Comparison of ENCODE assay signal across 21 mouse cellular contexts in the genomic region with DNA sequence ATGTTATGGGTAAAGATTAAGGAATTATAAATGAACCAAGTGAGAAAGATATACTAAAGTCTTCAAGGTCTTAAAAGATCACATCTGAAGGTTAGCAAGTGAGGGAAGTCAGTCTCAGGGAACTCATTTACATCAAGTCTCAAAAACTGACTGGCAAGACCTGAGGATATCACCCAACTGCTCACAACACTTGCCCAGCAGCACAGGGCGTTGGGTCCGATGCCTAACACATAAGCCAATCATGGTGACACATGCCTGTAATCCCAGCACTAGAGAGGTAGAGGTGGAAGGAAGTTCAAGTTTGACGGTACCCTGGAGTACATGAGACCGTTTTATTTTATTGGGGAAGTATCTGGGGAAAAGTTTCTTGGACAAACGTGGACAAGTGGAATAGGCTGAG. TPM values are rescaled to one million over a fixed set of nuclear protein-coding genes. Genes with fewer than 3 reads are reported as not detected.
DNase-seq lines count a peak whose midpoint lies in the region; ATAC-seq and TF ChIP-seq lines count a peak whose summit lies in the region.
"Had no signal": no experiment of that assay in that cellular context is flagged by ENCODE, and none has a peak within 500 bp of the region (broad histone marks: within the 10 kb centered on the region; RNA-seq: fewer than 3 reads in every experiment).

No protein-coding gene starts in this region.

- no peak for ATAC-seq in heart, embryonic 13.5 days (ENCODE audit: extremely low read depth, insufficient number of reproducible peaks, low FRiP score, low TSS enrichment)
- no peak for ATAC-seq in liver, embryonic 15.5 days (ENCODE audit: insufficient read depth)
- ATAC-seq: activated CD4-positive, CD25-positive, alpha-beta regulatory T cell, adult 4 months; forebrain, embryonic 14.5 days; intestine, embryonic 15.5 days; midbrain, embryonic 16.5 days had no signal

- H3K27me3 ChIP-seq in heart, embryonic 13.5 days (replicated peaks), result no peaks in the 10 kb centered on the region
- no peaks in the 10 kb centered on the region for H3K27me3 ChIP-seq in E14TG2a.4 (ENCODE audit: insufficient read depth, low read length)
- no peaks in the 10 kb centered on the region for H3K27me3 ChIP-seq in liver, embryonic 15.5 days
- H3K27me3 ChIP-seq: hindbrain, embryonic 15.5 days; intestine, embryonic 15.5 days had no signal

- no peak overlapping the region for H3K27ac ChIP-seq in heart, embryonic 13.5 days (replicated peaks)
- no peak overlapping the region for H3K27ac ChIP-seq in bone marrow macrophage, adult 2 months (ENCODE audit: insufficient read depth, low read depth, low read length)
- peak overlapping the region; percentile 97 for H3K27ac ChIP-seq in liver, embryonic 15.5 days (replicated peaks)
- H3K27ac ChIP-seq: hindbrain, embryonic 15.5 days; intestine, embryonic 15.5 days had no signal

- H3K4me1 ChIP-seq in heart, embryonic 13.5 days, result peaks cover 68% of the 10 kb centered on the region
- H3K4me1 ChIP-seq in E14TG2a.4 (replicated peaks; ENCODE audit: low read depth, low read length), result peaks cover 70% of the 10 kb centered on the region
- H3K4me1 ChIP-seq in bone marrow macrophage, adult 2 months (ENCODE audit: control insufficient read depth, insufficient read depth, low read length), result peaks cover 28% of the 10 kb centered on the region
- H3K4me1 ChIP-seq in liver, embryonic 15.5 days (replicated peaks), result peaks cover 70% of the 10 kb centered on the region

- H3K4me3 ChIP-seq in heart, embryonic 13.5 days, result 0 out of 2 replicates have a peak overlapping the region, but pooled peaks have one; percentile 91
- H3K4me3 ChIP-seq in E14TG2a.4 (replicated peaks; ENCODE audit: low read length), result peak overlapping the region; percentile 98
- 0 out of 2 replicates have a peak overlapping the region, but pooled peaks have one; percentile 96 for H3K4me3 ChIP-seq in bone marrow macrophage, adult 2 months (ENCODE audit: insufficient read depth, low read length)
- H3K4me3 ChIP-seq in liver, embryonic 15.5 days (replicated peaks), result peak overlapping the region; percentile 88; the same call in 1 of the 2 replicates
- H3K4me3 ChIP-seq: hindbrain, embryonic 15.5 days had no signal

- no peak overlapping the region for H3K9ac ChIP-seq in heart, embryonic 13.5 days
- H3K9ac ChIP-seq in liver, embryonic 15.5 days, result peak overlapping the region; percentile 20; the same call in 1 of the 2 replicates
- H3K9ac ChIP-seq: hindbrain, embryonic 15.5 days; intestine, embryonic 15.5 days had no signal

- TF ChIP-seq POLR2A in bone marrow macrophage, adult 2 months (IDR thresholded peaks at IDR 0.05; ENCODE audit: borderline replicate concordance, low read depth, low read length), result no peak

- H3K36me3 ChIP-seq in heart, embryonic 13.5 days, result peaks cover 49% of the 10 kb centered on the region
- peaks cover 63% of the 10 kb centered on the region for H3K36me3 ChIP-seq in E14TG2a.4 (ENCODE audit: insufficient read depth, low read length)
- peaks cover 52% of the 10 kb centered on the region for H3K36me3 ChIP-seq in liver, embryonic 15.5 days (replicated peaks)

- 81% methylated on average over 5 of the region's 5 CpGs for WGBS in heart, embryonic 13.5 days
- WGBS in liver, embryonic 15.5 days (ENCODE audit: insufficient replicate concordance), result 66% methylated on average over 5 of the region's 5 CpGs

- no peaks in the 10 kb centered on the region for H3K9me3 ChIP-seq in heart, embryonic 13.5 days
- H3K9me3 ChIP-seq in E14TG2a.4 (ENCODE audit: low read length), result no peaks in the 10 kb centered on the region
- no peaks in the 10 kb centered on the region for H3K9me3 ChIP-seq in liver, embryonic 15.5 days (replicated peaks)
- H3K9me3 ChIP-seq: hindbrain, embryonic 15.5 days; intestine, embryonic 15.5 days had no signal

- no peak for DNase-seq in heart, adult 18-20 months
- DNase-seq in kidney, adult 18-20 months, result no peak
- no peak for DNase-seq in layer of hippocampus, postnatal 10 days (ENCODE audit: low spot score in 2 of 2)
- DNase-seq: adrenal gland, postnatal 10 days; cerebellum, adult 11 months; cerebellum, postnatal 14 days; layer of hippocampus, postnatal 36 days; lung, postnatal 10 days; right cerebral cortex, postnatal 4 days; thymus, postnatal 14 days had no signal

- no peak for TF ChIP-seq CTCF in E14TG2a.4 (conservative IDR thresholded peaks at IDR 0.05; ENCODE audit: low read length)
- no peak for TF ChIP-seq CTCF in bone marrow macrophage, adult 2 months (IDR thresholded peaks at IDR 0.05; ENCODE audit: low read depth, low read length)

- H3K4me2 ChIP-seq in heart, embryonic 13.5 days, result no peak overlapping the region
- H3K4me2 ChIP-seq in liver, embryonic 15.5 days, result peak overlapping the region; percentile 90
- H3K4me2 ChIP-seq: hindbrain, embryonic 15.5 days had no signal

RNA-seq across cellular contexts. Expression of gene Eif5a, which starts 3.6 kb away (rescaled TPM):
- 1,157 and 1,215 TPM in 2 replicates for polyA plus RNA-seq in heart, embryonic 13.5 days (2015; fragmentation: Nextera tagmentation; extraction: Ambion mirVana)
- 100 to 1,000 TPM; 415 to 425 TPM for total RNA-seq in heart, adult 18-20 months (2021)
- polyA plus RNA-seq in bone marrow macrophage, adult 2 months (2012; ENCODE audit: insufficient read depth, insufficient read length, missing spikeins), result 326 and 347 TPM in 2 replicates
- polyA plus RNA-seq in liver, embryonic 15.5 days (2015; fragmentation: Nextera tagmentation; extraction: Ambion mirVana), result 1,245 and 1,257 TPM in 2 replicates
- 100 to 1,000 TPM; 479 to 501 TPM for total RNA-seq in layer of hippocampus, postnatal 10 days (2021)

RNA-seq across cellular contexts. Expression of gene Gps2, which starts 4.4 kb away (rescaled TPM):
- polyA plus RNA-seq in heart, embryonic 13.5 days (2015; fragmentation: Nextera tagmentation; extraction: Ambion mirVana), result 45.0 and 52.2 TPM in 2 replicates
- total RNA-seq in heart, adult 18-20 months (2021), result 10 to 100 TPM; 26.2 to 27.5 TPM
- polyA plus RNA-seq in bone marrow macrophage, adult 2 months (2012; ENCODE audit: insufficient read depth, insufficient read length, missing spikeins), result 92.8 and 103 TPM in 2 replicates
- polyA plus RNA-seq in liver, embryonic 15.5 days (2015; fragmentation: Nextera tagmentation; extraction: Ambion mirVana), result 90.6 and 98.4 TPM in 2 replicates
- 10 to 100 TPM; 27.8 to 30.2 TPM for total RNA-seq in layer of hippocampus, postnatal 10 days (2021)

RNA-seq across cellular contexts. Expression of gene Neurl4, which starts 17.2 kb away (rescaled TPM):
- polyA plus RNA-seq in heart, embryonic 13.5 days (2015; fragmentation: Nextera tagmentation; extraction: Ambion mirVana), result 7.8 and 8.1 TPM in 2 replicates
- 10 to 100 TPM; 42.1 to 48.0 TPM for total RNA-seq in heart, adult 18-20 months (2021)
- 15.8 and 16.9 TPM in 2 replicates for polyA plus RNA-seq in bone marrow macrophage, adult 2 months (2012; ENCODE audit: insufficient read depth, insufficient read length, missing spikeins)
- polyA plus RNA-seq in liver, embryonic 15.5 days (2015; fragmentation: Nextera tagmentation; extraction: Ambion mirVana), result 2.7 and 3.1 TPM in 2 replicates
- total RNA-seq in layer of hippocampus, postnatal 10 days (2021), result 100 to 1,000 TPM; 127 to 146 TPM

RNA-seq across cellular contexts. Expression of gene 2810408A11Rik, which starts 17.3 kb away (rescaled TPM):
- polyA plus RNA-seq in heart, embryonic 13.5 days (2015; fragmentation: Nextera tagmentation; extraction: Ambion mirVana), result 4.0 and 4.1 TPM in 2 replicates
- total RNA-seq in heart, adult 18-20 months (2021), result under 1 TPM in 1 of 2 experiments, not detected in 1; 0.41 TPM
- 1.4 TPM in 1 of 2 replicates, not detected in the other for polyA plus RNA-seq in bone marrow macrophage, adult 2 months (2012; ENCODE audit: insufficient read depth, insufficient read length, missing spikeins)
- 0.89 and 1.0 TPM in 2 replicates for polyA plus RNA-seq in liver, embryonic 15.5 days (2015; fragmentation: Nextera tagmentation; extraction: Ambion mirVana)
- 1 to 10 TPM; 2.4 to 2.5 TPM for total RNA-seq in layer of hippocampus, postnatal 10 days (2021)

RNA-seq across cellular contexts. Expression of gene Ybx2, which starts 17.5 kb away (rescaled TPM):
- 3.1 TPM in 2 replicates for polyA plus RNA-seq in heart, embryonic 13.5 days (2015; fragmentation: Nextera tagmentation; extraction: Ambion mirVana)
- total RNA-seq in heart, adult 18-20 months (2021), result 10 to 100 TPM; 14.6 to 23.1 TPM
- polyA plus RNA-seq in bone marrow macrophage, adult 2 months (2012; ENCODE audit: insufficient read depth, insufficient read length, missing spikeins), result not detected in 2 replicates
- polyA plus RNA-seq in liver, embryonic 15.5 days (2015; fragmentation: Nextera tagmentation; extraction: Ambion mirVana), result not detected in 2 replicates
- 1 to 10 TPM; 9.2 to 9.5 TPM for total RNA-seq in layer of hippocampus, postnatal 10 days (2021)
- total RNA-seq: liver, adult 2 months; megakaryocyte progenitor cell, adult 5-6 weeks had no signal
- polyA plus RNA-seq: activated CD4-positive, CD25-positive, alpha-beta regulatory T cell, adult 4 months; liver, adult 2 months had no signal
